Mouse (Mus musculus) ZHBTc4 (cell line): ENCODE results near the gene Aadacl4.
"Not testable (repeated sequence)": the region's sequence is repeated elsewhere in the genome, so short reads cannot be mapped to it uniquely, and the experiment has no call there.

Source experiments
- DNase-seq: peaks from one replicate; pipeline ENCODE4 v3.0.0-alpha.2; 2011; ENCODE audit warnings: low read depth, low spot score

The Aadacl4 gene

DNA sequence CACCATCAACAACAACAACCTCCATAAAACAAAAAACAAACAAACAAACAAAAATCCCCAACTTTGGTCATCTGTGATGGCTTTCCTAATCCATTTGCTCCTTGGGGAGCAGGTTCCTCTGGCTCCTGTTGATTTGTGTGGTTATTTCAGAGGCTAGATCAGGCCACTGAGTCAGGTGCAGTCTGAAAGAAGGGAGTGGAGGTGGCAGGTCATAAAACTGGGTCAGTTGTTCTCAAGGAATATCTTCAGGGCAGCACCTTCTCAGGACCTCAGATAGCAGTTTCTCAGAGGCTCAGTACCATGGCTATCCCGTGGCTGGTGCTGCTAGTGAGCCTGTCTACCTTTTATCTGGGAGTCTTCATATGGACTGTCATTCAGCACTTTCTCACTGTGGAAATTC, at the start of gene Aadacl4:
Gene Aadacl4 (plus strand): TSS at position 301 of the 400 bp plus-strand sequence.
- peak; percentile 16 for DNase-seq

GRCm38 (mm10) chr4:144565034-144565433, 48.5 kb upstream of the Aadacl4 start, which contains the start of gene Gm13124:
Gm13124 (minus strand) TSS chr4:144565134.
- DNase-seq: no peak

DNA sequence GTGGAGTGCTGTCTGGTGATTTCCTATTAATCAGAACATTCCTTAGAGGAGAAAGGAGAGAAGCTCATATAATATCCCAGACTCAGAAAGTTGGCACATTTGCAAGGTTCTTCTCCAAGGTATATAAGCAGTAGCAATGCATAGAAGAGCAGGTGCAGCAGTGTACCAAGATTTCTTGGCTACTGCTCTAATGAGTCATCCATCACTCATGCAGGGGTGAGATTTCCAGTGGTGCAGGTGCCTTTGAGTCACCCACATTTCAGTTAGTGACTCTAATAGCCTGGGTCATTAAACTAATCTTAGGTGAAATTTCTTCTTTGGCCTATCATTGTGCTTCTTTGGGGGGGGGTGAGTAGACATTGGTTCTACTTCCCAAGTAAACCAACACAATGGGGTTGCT, 45.8 kb upstream of the Aadacl4 start:
- no peak for DNase-seq

DNA sequence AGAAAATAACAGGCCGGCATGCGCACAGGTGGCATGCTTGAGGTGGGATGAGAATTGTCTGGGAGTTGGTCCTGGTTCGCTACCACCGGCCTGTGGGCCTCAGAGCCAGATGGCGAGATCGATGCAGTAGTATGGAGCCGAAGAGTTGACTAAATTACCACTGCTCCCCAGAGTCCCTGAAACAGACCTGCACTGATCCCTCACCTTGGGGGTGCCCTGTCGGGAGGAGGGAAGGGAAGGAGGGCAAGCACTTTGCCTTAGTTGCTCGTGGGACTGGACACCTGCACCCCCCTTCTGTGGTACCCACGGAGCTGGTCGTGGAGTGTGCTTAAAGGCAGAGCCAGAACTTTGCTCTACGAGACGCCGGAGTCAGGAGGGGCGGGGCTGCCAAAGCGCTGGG, 27.3 kb upstream of the Aadacl4 start:
- DNase-seq: not testable (repeated sequence)

DNA sequence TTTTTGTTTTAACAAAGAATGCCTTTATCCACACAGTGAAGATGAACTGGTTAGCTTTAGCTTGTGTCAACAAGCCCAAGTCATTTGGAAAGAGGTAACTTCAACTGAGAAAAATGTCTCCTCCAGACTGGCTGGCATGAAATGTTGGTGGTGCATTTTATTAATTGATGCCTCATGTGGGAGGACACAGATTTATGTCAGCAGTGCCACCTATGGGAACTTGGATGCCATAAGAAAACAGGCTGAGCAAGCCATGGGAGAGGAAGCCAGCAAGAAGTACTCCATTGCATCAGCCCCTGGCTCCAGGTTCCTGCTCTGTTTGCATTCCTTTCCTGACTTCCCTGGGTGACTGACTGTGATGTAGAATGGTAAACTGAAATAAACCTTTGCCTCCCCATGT, 20.7 kb upstream of the Aadacl4 start:
- DNase-seq: no peak

DNA sequence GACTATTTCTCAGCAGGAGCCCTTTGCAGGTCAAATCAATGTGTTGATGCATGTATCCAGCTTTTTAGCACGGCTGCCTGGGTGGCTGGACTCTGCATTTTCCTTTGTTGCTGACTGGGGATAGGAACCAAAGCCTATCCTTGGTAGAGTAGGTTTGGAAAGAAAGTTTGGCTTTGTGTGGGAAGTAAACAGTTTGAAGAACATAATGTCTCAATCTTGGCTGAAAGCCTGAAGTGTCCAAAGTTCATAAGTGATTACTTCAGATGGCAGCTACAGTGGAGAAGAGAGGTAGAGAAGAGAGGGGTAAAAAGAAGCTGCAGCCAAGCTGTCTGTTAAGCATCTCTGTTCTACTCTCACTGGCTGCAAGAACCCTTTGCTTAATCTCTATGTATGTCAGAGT, 1.1 kb downstream of the Aadacl4 start:
- DNase-seq: no peak

DNA sequence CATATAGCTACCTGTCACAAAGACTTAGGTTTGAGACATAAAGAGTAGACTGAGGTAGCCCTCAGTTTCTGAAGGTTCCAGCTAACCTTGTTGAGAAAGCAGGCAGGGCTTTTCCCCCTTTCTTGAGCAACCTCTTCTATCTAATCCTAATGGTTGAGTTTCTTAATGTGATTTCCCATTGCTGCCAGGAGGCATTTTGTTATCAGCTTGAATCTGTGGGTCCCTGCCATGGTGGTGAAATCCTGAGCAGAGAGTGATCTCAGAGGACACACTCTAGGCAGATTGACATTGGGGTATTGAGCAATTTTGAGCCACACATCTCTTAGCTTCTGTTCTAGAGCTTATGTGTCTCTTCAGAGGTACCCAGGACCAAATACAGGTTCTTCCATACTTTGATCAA, 24.8 kb downstream of the Aadacl4 start:
- no peak for DNase-seq
